Mouse (Mus musculus) adrenal gland, postnatal 10 days (tissue): ENCODE measurements around the gene Zyg11a. TPM values are rescaled to one million over a fixed set of nuclear protein-coding genes. Genes with fewer than 3 reads are reported as not detected.
"Not testable (repeated sequence)": the region's sequence is repeated elsewhere in the genome, so short reads cannot be mapped to it uniquely, and the experiment has no call there.

Experiments used
- DNase-seq: peaks from one replicate; pipeline ENCODE4 v3.0.0; 2021; ENCODE audit warnings: mixed read lengths
- total RNA-seq, 2 experiments: library from RNA; stranded (reverse); gene quantifications; 2 replicates each; pipeline ENCODE4 v1.2.3; 2021

Zyg11a gene
- total RNA-seq, 2 experiments from 2014 or later = 0.91 to 1.2 TPM

DNA sequence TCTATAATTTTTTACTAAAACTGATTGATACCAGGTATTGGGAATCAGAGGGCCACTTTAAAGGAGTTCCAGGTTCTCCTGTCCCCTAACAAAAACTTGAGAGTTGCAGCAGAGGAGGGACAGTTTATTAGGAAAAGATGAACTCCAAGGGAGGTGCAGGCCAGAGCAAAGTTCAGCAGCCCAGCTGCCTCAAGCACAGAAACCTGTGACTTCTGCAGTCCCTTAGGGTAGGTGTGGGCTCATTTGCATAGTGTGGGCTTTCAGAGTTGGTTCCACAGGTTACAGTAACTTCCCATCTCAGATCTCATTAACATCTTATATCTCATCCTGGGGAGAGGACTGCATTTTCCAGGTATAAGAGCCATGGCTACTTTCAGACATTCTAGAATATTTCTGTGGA is 74.1 kb downstream of the Zyg11a start:
- DNase-seq = no peak

GRCm38 (mm10) chr4:108143178-108143577 is 74.7 kb downstream of the Zyg11a start:
- not testable (repeated sequence) for DNase-seq

GRCm38 (mm10) chr4:108136938-108137337 is 80.9 kb downstream of the Zyg11a start:
- peak; percentile 26 for DNase-seq

Other genes with a start within 250 kb of the Zyg11a start
- gene Slc1a7, start 249.7 kb downstream of the Zyg11a start, total RNA-seq = under 1 TPM; 0.15 to 0.39 TPM
- gene Podn, start 121.6 kb downstream of the Zyg11a start, total RNA-seq = 1 to 10 TPM; 7.0 to 7.4 TPM
- 100 to 1,000 TPM; 444 to 569 TPM for gene Scp2, start 73.0 kb downstream of the Zyg11a start, total RNA-seq
- 10 to 100 TPM; 29.1 to 33.8 TPM for gene Echdc2, start 52.6 kb downstream of the Zyg11a start, total RNA-seq
- gene Zyg11b, start 83.0 kb upstream of the Zyg11a start, total RNA-seq = 10 to 100 TPM; 29.5 to 35.4 TPM
- gene Coa7, start 110.1 kb upstream of the Zyg11a start, total RNA-seq = 10 to 100 TPM; 56.1 to 61.8 TPM
- gene Shisal2a, start 165.3 kb upstream of the Zyg11a start, total RNA-seq = 1 to 10 TPM; 2.7 to 5.9 TPM
- 10 to 100 TPM; 18.2 to 20.5 TPM for gene Gpx7, start 188.9 kb upstream of the Zyg11a start, total RNA-seq
- 10 to 100 TPM; 37.9 to 52.2 TPM for gene Tut4, start 241.4 kb upstream of the Zyg11a start, total RNA-seq